ENCODE assay signal across 8 mouse cellular contexts in genomic region chr6:143100478-143101115, GRCm38 (mm10). TPM values are rescaled to one million over a fixed set of nuclear protein-coding genes. Genes with fewer than 3 reads are reported as not detected.
A peak's percentile ranks its signal among the peaks of the same experiment; 100 is the strongest.
DNase-seq lines count a peak whose midpoint lies in the region; ATAC-seq and TF ChIP-seq lines count a peak whose summit lies in the region.

No protein-coding gene starts in this region.

- peak overlapping the region; percentile 61 to 87; a peak in 3 of 4 replicates for H3K27ac ChIP-seq in heart, embryonic 14.5 days (replicated peaks in 1 of 2; ENCODE audit: control insufficient read depth in 1 of 2, insufficient read depth in 1 of 2, low read depth in 2 of 2, low read length in 2 of 2)
- H3K27ac ChIP-seq in ES-E14 (ENCODE audit: insufficient read depth, low read depth, low read length, poor library complexity, severe bottlenecking): no peak overlapping the region
- H3K27ac ChIP-seq in forebrain, embryonic 16.5 days (ENCODE audit: low read length): no peak overlapping the region
- H3K27ac ChIP-seq in midbrain, embryonic 10.5 days (replicated peaks): peak overlapping the region; percentile 95

- peak overlapping the region; percentile 74 to 89 for H3K4me3 ChIP-seq in heart, embryonic 14.5 days (ENCODE audit: control insufficient read depth in 1 of 2, insufficient read depth in 1 of 2, low read depth in 1 of 2, low read length in 2 of 2)
- H3K4me3 ChIP-seq in ES-E14 (ENCODE audit: insufficient read depth in 1 of 2, low read depth in 1 of 2, low read length in 2 of 2, poor library complexity in 1 of 2, severe bottlenecking in 1 of 2): peak overlapping the region; percentile 66 to 78
- peak overlapping the region; percentile 82 for H3K4me3 ChIP-seq in forebrain, embryonic 16.5 days (replicated peaks; ENCODE audit: low read length)
- peak overlapping the region; percentile 96 for H3K4me3 ChIP-seq in midbrain, embryonic 10.5 days

- WGBS in heart, embryonic 14.5 days: 49% methylated on average over 8 of the region's 8 CpGs
- WGBS in forebrain, embryonic 16.5 days: 46% methylated on average over 8 of the region's 8 CpGs
- WGBS in midbrain, embryonic 10.5 days: 50% methylated on average over 8 of the region's 8 CpGs

- no peaks in the 10 kb centered on the region; a peak in 1 of 4 replicates for H3K4me1 ChIP-seq in heart, embryonic 14.5 days (ENCODE audit: control insufficient read depth in 2 of 2, insufficient read depth in 2 of 2, low read length in 2 of 2)
- peaks cover 0 to 4% of the 10 kb centered on the region in 2 experiments; a peak in 1 of 4 replicates for H3K4me1 ChIP-seq in ES-E14 (ENCODE audit: control insufficient read depth in 2 of 2, insufficient read depth in 2 of 2, low read length in 2 of 2, poor library complexity in 1 of 2)
- peaks cover 12% of the 10 kb centered on the region for H3K4me1 ChIP-seq in forebrain, embryonic 16.5 days (replicated peaks; ENCODE audit: control insufficient read depth, insufficient read depth, low read length)
- H3K4me1 ChIP-seq in midbrain, embryonic 10.5 days: peaks cover 14% of the 10 kb centered on the region

- in situ Hi-C loops in ES-E14 (cut with MboI; ENCODE audit: low sequenced_read_pairs in 2 of 2, unreplicated experiment in 2 of 2): no loop called here

- no peaks in the 10 kb centered on the region for H3K27me3 ChIP-seq in heart, embryonic 14.5 days (ENCODE audit: control insufficient read depth, insufficient read depth, low read length)
- H3K27me3 ChIP-seq in forebrain, embryonic 16.5 days (replicated peaks; ENCODE audit: control insufficient read depth, insufficient read depth, low read length): 0 out of 2 replicates have a peak, but pooled peaks cover 3% of the 10 kb centered on the region
- H3K27me3 ChIP-seq in midbrain, embryonic 10.5 days (ENCODE audit: low read depth, poor library complexity, severe bottlenecking): no peaks in the 10 kb centered on the region; the same call in 1 of the 2 replicates

- no peak for DNase-seq in heart, adult 18-20 months
- no peak for DNase-seq in ES-E14 (ENCODE audit: low read depth, low spot score)
- no peak for DNase-seq in midbrain, embryonic 10.5 days (ENCODE audit: low spot score)
- no peak for DNase-seq in spleen, adult 18-20 months
- no peak for DNase-seq in c-Kit-positive CD71-positive TER-119-positive erythroid progenitor cells, embryonic 14.5 days (ENCODE audit: low spot score)
- no peak for DNase-seq in adrenal gland, postnatal 36 days

- H3K9ac ChIP-seq in heart, embryonic 14.5 days (ENCODE audit: low read length): peak overlapping the region; percentile 90
- H3K9ac ChIP-seq in ES-E14 (ENCODE audit: insufficient read depth, low read depth, low read length, poor library complexity, severe bottlenecking): peak overlapping the region; percentile 72
- peak overlapping the region; percentile 91 for H3K9ac ChIP-seq in forebrain, embryonic 16.5 days (replicated peaks; ENCODE audit: low read depth, low read length)

- no peaks in the 10 kb centered on the region for H3K9me3 ChIP-seq in heart, embryonic 14.5 days (ENCODE audit: control insufficient read depth, low read length)
- H3K9me3 ChIP-seq in ES-E14 (ENCODE audit: control insufficient read depth, insufficient read depth, low read depth, low read length): no peaks in the 10 kb centered on the region
- H3K9me3 ChIP-seq in forebrain, embryonic 16.5 days (ENCODE audit: control insufficient read depth, low read length): no peaks in the 10 kb centered on the region; the same call in 1 of the 2 replicates
- no peaks in the 10 kb centered on the region for H3K9me3 ChIP-seq in midbrain, embryonic 10.5 days (replicated peaks)

- H3K4me2 ChIP-seq in heart, embryonic 14.5 days (ENCODE audit: low read length): peak overlapping the region; percentile 90
- peak overlapping the region; percentile 79 for H3K4me2 ChIP-seq in forebrain, embryonic 16.5 days (ENCODE audit: low read length)

- ATAC-seq in heart, embryonic 14.5 days (ENCODE audit: insufficient number of reproducible peaks, insufficient read depth, low FRiP score, low read depth): no peak; the same call in 1 of the 2 replicates
- no peak for ATAC-seq in forebrain, embryonic 16.5 days

- H3K36me3 ChIP-seq in heart, embryonic 14.5 days (ENCODE audit: control insufficient read depth, insufficient read depth, low read length): peaks cover 12% of the 10 kb centered on the region
- H3K36me3 ChIP-seq in ES-E14 (ENCODE audit: control insufficient read depth, insufficient read depth, low read length, poor library complexity, severe bottlenecking): no peaks in the 10 kb centered on the region
- H3K36me3 ChIP-seq in forebrain, embryonic 16.5 days (ENCODE audit: control insufficient read depth, insufficient read depth): peaks cover 3% of the 10 kb centered on the region; the same call in 1 of the 2 replicates
- H3K36me3 ChIP-seq in midbrain, embryonic 10.5 days: peaks cover 15% of the 10 kb centered on the region

TF ChIP-seq in ES-E14, 5 proteins besides CTCF, POLR2A, EP300 and RAD21:
- TF ChIP-seq MAFK (IDR thresholded peaks at IDR 0.05; ENCODE audit: insufficient read depth, low read depth, low read length): no peak
- peak; percentile 4; the same call in 1 of the 2 replicates for TF ChIP-seq ZNF384 (IDR thresholded peaks at IDR 0.05; ENCODE audit: low read depth, low read length)
TF ChIP-seq in ES-E14: peak in this region for 1.

RNA-seq across cellular contexts. Expression of gene C2cd5, which starts 0.7 kb away (rescaled TPM):
- polyA plus RNA-seq in heart, embryonic 14.5 days (2014; fragmentation: Nextera tagmentation; extraction: Ambion mirVana): 20.7 and 22.4 TPM in 2 replicates
- total RNA-seq in heart, adult 18-20 months (2021): 10 to 100 TPM; 11.0 to 14.5 TPM
- total RNA-seq in ES-E14 (2012; rRNA removed): 26.5 and 36.7 TPM in 2 replicates
- 43.3 and 53.4 TPM in 2 replicates for polyA plus RNA-seq in forebrain, embryonic 16.5 days (2015; fragmentation: Nextera tagmentation; extraction: Ambion mirVana)
- polyA plus RNA-seq in midbrain, embryonic 10.5 days (2016; fragmentation: Nextera tagmentation; extraction: Ambion mirVana): 35.8 and 40.8 TPM in 2 replicates
- 10 to 100 TPM; 18.3 to 19.2 TPM for total RNA-seq in adrenal gland, postnatal 36 days (2021)

Comparison
In these comparisons a context has a peak if more than half of its experiments do, and no peak if none do; other contexts are left out.
1. H3K27ac ChIP-seq: peak in heart, embryonic 14.5 days (2 of 2) and midbrain, embryonic 10.5 days (single experiment); none in ES-E14 (single experiment) and forebrain, embryonic 16.5 days (single experiment).
2. Peak in every context shown above with its lines, with median percentiles within 50 percentile points of each other: H3K4me3 ChIP-seq and H3K9ac ChIP-seq.